Mouse (Mus musculus) R1 (cell line): ENCODE data around the gene Gm6034.
A peak's percentile ranks its signal among the peaks of the same experiment; 100 is the strongest.
"Not testable (repeated sequence)": the region's sequence is repeated elsewhere in the genome, so short reads cannot be mapped to it uniquely, and the experiment has no call there.

ENCODE experiments used
- DNase-seq: peaks from one replicate; pipeline ENCODE4 v3.0.0-alpha.2; 2018; ENCODE audit warnings: low read depth, low spot score

Gm6034 gene

GRCm38 (mm10) chr17:36042610-36043169, at the start of gene Gm6034, which contains the start of gene H2-T22:
Gm6034 (plus strand) TSS chr17:36042961.
H2-T22 (minus strand) TSS chr17:36042747.
- peak; percentile 83 for DNase-seq

- DNase-seq = peak; percentile 84
Measured at GRCm38 (mm10) chr17:35993675-35994074, 49.1 kb upstream of the Gm6034 start.

- DNase-seq = peak; percentile 89
Measured at GRCm38 (mm10) chr17:35994175-35994878, 48.4 kb upstream of the Gm6034 start.

GRCm38 (mm10) chr17:35994879-35995240, 47.9 kb upstream of the Gm6034 start:
- DNase-seq = no peak

GRCm38 (mm10) chr17:35996949-35997348, 45.8 kb upstream of the Gm6034 start:
- DNase-seq = peak; percentile 98

GRCm38 (mm10) chr17:35997713-35998510, 44.8 kb upstream of the Gm6034 start:
- peak; percentile 77 for DNase-seq

- DNase-seq = no peak
Measured at GRCm38 (mm10) chr17:35998545-35999305, 44.0 kb upstream of the Gm6034 start.

GRCm38 (mm10) chr17:35999356-35999755, 43.4 kb upstream of the Gm6034 start:
- no peak for DNase-seq

GRCm38 (mm10) chr17:36000349-36000748, 42.4 kb upstream of the Gm6034 start:
- no peak for DNase-seq

GRCm38 (mm10) chr17:36001121-36001897, 41.5 kb upstream of the Gm6034 start:
- DNase-seq = peak; percentile 45

GRCm38 (mm10) chr17:36001966-36002365, 40.8 kb upstream of the Gm6034 start:
- peak; percentile 91 for DNase-seq

- no peak for DNase-seq
Measured at GRCm38 (mm10) chr17:36003331-36003730, 39.4 kb upstream of the Gm6034 start.

GRCm38 (mm10) chr17:36004409-36004808, 38.4 kb upstream of the Gm6034 start:
- DNase-seq = not testable (repeated sequence)

- no peak for DNase-seq
Measured at GRCm38 (mm10) chr17:36014977-36015376, 27.8 kb upstream of the Gm6034 start.

- no peak for DNase-seq
Measured at GRCm38 (mm10) chr17:36017046-36017445, 25.7 kb upstream of the Gm6034 start.

- no peak for DNase-seq
Measured at GRCm38 (mm10) chr17:36018979-36019378, 23.8 kb upstream of the Gm6034 start.

- DNase-seq = no peak
Measured at GRCm38 (mm10) chr17:36019519-36019918, 23.2 kb upstream of the Gm6034 start.

- DNase-seq = peak; percentile 94
Measured at GRCm38 (mm10) chr17:36020191-36021073, 22.3 kb upstream of the Gm6034 start, which contains the start of gene H2-T24. H2-T24 (minus strand) TSS chr17:36020560.

- DNase-seq = no peak
Measured at GRCm38 (mm10) chr17:36021309-36021708, 21.5 kb upstream of the Gm6034 start.

- DNase-seq = no peak
Measured at GRCm38 (mm10) chr17:36022098-36022497, 20.7 kb upstream of the Gm6034 start.
